In the genomic region with DNA sequence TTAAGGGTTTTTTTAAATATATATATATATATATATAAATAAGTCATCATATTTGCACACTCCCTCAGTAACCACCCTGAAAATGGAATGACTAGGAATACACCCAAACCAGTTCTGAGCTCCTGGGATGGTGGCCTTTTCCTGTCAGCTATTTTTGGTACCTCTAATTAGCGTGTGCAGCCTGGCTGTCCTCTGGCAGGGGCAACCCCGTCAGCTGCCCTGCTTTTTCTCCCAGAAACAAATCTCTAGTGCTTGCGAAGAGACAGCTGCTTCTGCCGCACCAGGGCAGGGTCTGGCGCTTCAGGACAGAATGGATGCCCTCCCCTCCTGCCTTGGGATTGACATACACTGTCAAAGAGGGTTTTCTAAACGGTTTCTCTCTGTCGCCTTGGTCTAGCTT, we compare ENCODE assay signal across 9 mouse cellular contexts.
DNase-seq lines count a peak whose midpoint lies in the region; ATAC-seq and TF ChIP-seq lines count a peak whose summit lies in the region.
"Had no signal": no experiment of that assay in that cellular context is flagged by ENCODE, and none has a peak within 500 bp of the region (broad histone marks: within the 10 kb centered on the region; RNA-seq: fewer than 3 reads in every experiment).

No protein-coding gene starts in this region.

- H3K36me3 ChIP-seq in liver, embryonic 12.5 days: no peaks in the 10 kb centered on the region

- H3K27ac ChIP-seq in layer of hippocampus, adult 2 months: peak overlapping the region; percentile 58; the same call in 1 of the 2 replicates
- H3K27ac ChIP-seq in liver, embryonic 12.5 days: no peak overlapping the region
- H3K27ac ChIP-seq: macrophage had no signal

- no peak for TF ChIP-seq POLR2A in lung, adult 2 months (IDR thresholded peaks at IDR 0.05; ENCODE audit: borderline replicate concordance, extremely low read depth, low read depth, low read length)

- WGBS in liver, embryonic 12.5 days (ENCODE audit: insufficient replicate concordance): 51% methylated on average over 7 of the region's 7 CpGs
- 52% methylated on average over 7 of the region's 7 CpGs for WGBS in lung, adult 2 months

- H3K4me1 ChIP-seq in liver, embryonic 12.5 days: no peaks in the 10 kb centered on the region
- H3K4me1 ChIP-seq in lung, adult 2 months (ENCODE audit: control insufficient read depth, insufficient read depth, low read length): no peaks in the 10 kb centered on the region

- peak in 1 of 2 experiments; percentile 35 for DNase-seq in layer of hippocampus, adult 2 months (ENCODE audit: low spot score in 2 of 2)
- no peak for DNase-seq in layer of hippocampus, adult 8-10 months (ENCODE audit: low spot score in 2 of 2)
- peak; percentile 36 for DNase-seq in gastrocnemius, postnatal 10 days
- peak; percentile 16 to 38 for DNase-seq in layer of hippocampus, postnatal 36 days
- DNase-seq in lung, adult 2 months: no peak
- DNase-seq in adrenal gland, postnatal 25 days: no peak

- H3K9ac ChIP-seq in liver, embryonic 12.5 days: no peak overlapping the region

- no peak overlapping the region for H3K4me2 ChIP-seq in liver, embryonic 12.5 days

- TF ChIP-seq CTCF in layer of hippocampus, adult 2 months (conservative IDR thresholded peaks at IDR 0.05): no peak
- TF ChIP-seq CTCF in lung, adult 2 months (IDR thresholded peaks at IDR 0.05; ENCODE audit: insufficient read depth, low read length): no peak

- H3K27me3 ChIP-seq in liver, embryonic 12.5 days (replicated peaks): no peaks in the 10 kb centered on the region

- peak; percentile 59; the same call in 1 of the 2 replicates for ATAC-seq in cerebellum, adult (ENCODE audit: insufficient number of reproducible peaks, low FRiP score, low TSS enrichment)
- ATAC-seq in liver, embryonic 12.5 days: no peak

- no peak overlapping the region for H3K4me3 ChIP-seq in layer of hippocampus, adult 2 months
- H3K4me3 ChIP-seq in liver, embryonic 12.5 days: no peak overlapping the region
- H3K4me3 ChIP-seq in lung, adult 2 months (replicated peaks; ENCODE audit: extremely low read depth, low read depth, low read length): no peak overlapping the region

- no peaks in the 10 kb centered on the region for H3K9me3 ChIP-seq in liver, embryonic 12.5 days (replicated peaks)

Comparison
In these comparisons a context has a peak if more than half of its experiments do, and no peak if none do; other contexts are left out.
1. DNase-seq: peak in gastrocnemius, postnatal 10 days (single experiment) and layer of hippocampus, postnatal 36 days (2 of 2); none in layer of hippocampus, adult 8-10 months (0 of 2), lung, adult 2 months (single experiment) and adrenal gland, postnatal 25 days (single experiment).